7 mouse cellular contexts compared by ENCODE assay signal in genomic region chr10:53750275-53750954, GRCm38 (mm10). TPM values are rescaled to one million over a fixed set of nuclear protein-coding genes. Genes with fewer than 3 reads are reported as not detected.
DNase-seq lines count a peak whose midpoint lies in the region; TF ChIP-seq lines count a peak whose summit lies in the region.

No protein-coding gene starts in this region.

- TF ChIP-seq CTCF in cortical plate, adult 2 months (IDR thresholded peaks at IDR 0.05; ENCODE audit: extremely low read depth, insufficient read depth, low read length): no peak

- H3K27ac ChIP-seq in cortical plate, adult 2 months (ENCODE audit: insufficient read depth, low read length): no peak overlapping the region
- H3K27ac ChIP-seq in midbrain, embryonic 10.5 days (replicated peaks): peak overlapping the region; percentile 87

- peak overlapping the region; percentile 67 for H3K4me3 ChIP-seq in cortical plate, adult 2 months (ENCODE audit: insufficient read depth, low read length)
- peak overlapping the region; percentile 84 for H3K4me3 ChIP-seq in midbrain, embryonic 10.5 days

- H3K9me3 ChIP-seq in midbrain, embryonic 10.5 days (replicated peaks): 0 out of 2 replicates have a peak, but pooled peaks cover 3% of the 10 kb centered on the region

- peaks cover 2% of the 10 kb centered on the region for H3K4me1 ChIP-seq in cortical plate, adult 2 months (ENCODE audit: control insufficient read depth, insufficient read depth, low read length)
- peaks cover 14% of the 10 kb centered on the region for H3K4me1 ChIP-seq in midbrain, embryonic 10.5 days

- H3K36me3 ChIP-seq in midbrain, embryonic 10.5 days: no peaks in the 10 kb centered on the region

- H3K27me3 ChIP-seq in midbrain, embryonic 10.5 days (ENCODE audit: low read depth, poor library complexity, severe bottlenecking): peaks cover 14% of the 10 kb centered on the region

- peak; percentile 13 for DNase-seq in ovary, postnatal 14 days (ENCODE audit: low spot score)
- no peak for DNase-seq in ovary, adult 18-20 months (ENCODE audit: low spot score)
- DNase-seq in forelimb bud, embryonic 11.5 days (ENCODE audit: low read depth, low spot score): peak; percentile 18
- peak; percentile 64 for DNase-seq in kidney, adult 9 months
- DNase-seq in midbrain, embryonic 10.5 days (ENCODE audit: low spot score): no peak
- DNase-seq in testis, postnatal 14 days (ENCODE audit: low spot score): peak; percentile 7

- no peak for TF ChIP-seq POLR2A in cortical plate, adult 2 months (IDR thresholded peaks at IDR 0.05; ENCODE audit: extremely low read depth, insufficient read depth, low read length)

- WGBS in midbrain, embryonic 10.5 days: 10% methylated on average over 39 of the region's 39 CpGs

RNA-seq across cellular contexts. Expression of gene Fam184a, which starts 0.5 kb away (rescaled TPM):
- 16.0 and 16.7 TPM in 2 replicates for polyA plus RNA-seq in cortical plate, adult 2 months (2012; rRNA removed)
- polyA plus RNA-seq in midbrain, embryonic 10.5 days (2016; fragmentation: Nextera tagmentation; extraction: Ambion mirVana): 4.3 and 4.7 TPM in 2 replicates

Comparison
In these comparisons a context has a peak if more than half of its experiments do, and no peak if none do; other contexts are left out.
1. DNase-seq: peak in ovary, postnatal 14 days (single experiment), forelimb bud, embryonic 11.5 days (single experiment), kidney, adult 9 months (single experiment) and testis, postnatal 14 days (single experiment); none in ovary, adult 18-20 months (single experiment) and midbrain, embryonic 10.5 days (single experiment).